Mouse (Mus musculus) cerebellum, adult 2 months (tissue): ENCODE data around the gene Insr. TPM values are rescaled to one million over a fixed set of nuclear protein-coding genes. Genes with fewer than 3 reads are reported as not detected.
A peak's percentile ranks its signal among the peaks of the same experiment; 100 is the strongest.

Experiments
- DNase-seq, 2 experiments: peaks; one replicate each; pipeline ENCODE4 v3.0.0; 2021
- H3K27ac ChIP-seq: fragments of 200-500 bp; 2 replicates; pipeline ENCODE4 v1.5.1; 2012; ENCODE audit warnings: low read length, control low read depth, inconsistent platforms; ENCODE audit not compliant: insufficient read depth
- H3K27me3 ChIP-seq: fragments of 200-500 bp; 2 replicates; pipeline ENCODE4 v1.6.1; 2012; ENCODE audit warnings: inconsistent platforms, mild to moderate bottlenecking, low read length, moderate library complexity; ENCODE audit not compliant: control insufficient read depth, insufficient read depth
- H3K4me1 ChIP-seq: fragments of 200-500 bp; 2 replicates; pipeline ENCODE4 v1.6.1; 2011; ENCODE audit warnings: low read length; ENCODE audit not compliant: control insufficient read depth, insufficient read depth
- H3K4me3 ChIP-seq: fragments of 200-500 bp; replicated peaks from 2 replicates; pipeline ENCODE3; 2011; ENCODE audit warnings: mild to moderate bottlenecking, low read depth, low read length, control low read depth; ENCODE audit not compliant: insufficient read depth
- CTCF ChIP-seq: fragments of 200-500 bp; IDR thresholded peaks from 2 replicates; pipeline ENCODE4 v1.5.1; 2011; ENCODE audit warnings: low read depth, mild to moderate bottlenecking, control low read depth, low read length, moderate library complexity, borderline replicate concordance; ENCODE audit not compliant: insufficient read depth
- POLR2A ChIP-seq: fragments of 200-500 bp; IDR thresholded peaks from 2 replicates; pipeline ENCODE4 v1.6.1; 2011; ENCODE audit warnings: low read length, control low read depth, borderline replicate concordance; ENCODE audit not compliant: insufficient read depth
- WGBS: fragments of 180-500 bp; shearing (Covaris S2); methylation state at CpG from one replicate; pipeline ENCODE4 v1.1.7; 2018; 5-methylcytosine and 5-hydroxymethylcytosine counted together
- polyA plus RNA-seq: library from polyadenylated mRNA; depleted of rRNA; stranded (reverse); fragments of >200 nt; gene quantifications from 2 replicates; pipeline ENCODE4 v1.2.3, GENCODE M21; 2012

Insr gene
- polyA plus RNA-seq, 1 experiment = 16.2 TPM

- 35% methylated on average over 11 of the region's 11 CpGs for WGBS
- TF ChIP-seq CTCF (no peak), POLR2A (no peak)
- DNase-seq = peak; percentile 27 to 35
- Histone ChIP-seq H3K27ac (no peak overlapping the region), H3K4me1 (peaks cover 12% of the 10 kb centered on the region; the same call in 1 of the 2 replicates), H3K4me3 (no peak overlapping the region), H3K27me3 (no peaks in the 10 kb centered on the region)
Observed at GRCm38 (mm10) chr8:3280266-3280910, 971 bp upstream of the Insr start.

DNA sequence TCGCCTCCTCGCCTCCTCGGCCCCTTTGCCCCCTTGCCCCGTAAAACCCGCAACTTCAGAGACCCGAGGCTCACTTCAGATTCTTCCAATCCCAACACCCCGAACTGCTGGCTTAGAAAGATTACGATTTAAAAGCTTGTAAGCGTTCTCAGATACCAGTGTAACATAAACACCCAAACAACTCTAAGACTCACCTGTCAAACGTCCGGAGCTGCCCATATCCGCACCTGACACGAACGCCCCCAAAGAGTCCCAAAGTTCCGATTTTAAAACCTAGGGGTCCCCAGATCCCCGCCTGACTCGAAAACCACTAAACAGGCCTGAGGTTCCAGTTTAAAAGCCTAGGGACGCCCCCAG is 282 bp upstream of the Insr start:
- no peak for DNase-seq
- no peak overlapping the region for H3K27ac ChIP-seq
- peaks cover 12% of the 10 kb centered on the region for H3K4me1 ChIP-seq
- peak overlapping the region; percentile 65 for H3K4me3 ChIP-seq
- WGBS = under 1% methylated on average over 18 of the region's 18 CpGs
- H3K27me3 ChIP-seq = no peaks in the 10 kb centered on the region
- no peak for TF ChIP-seq POLR2A
- no peak for TF ChIP-seq CTCF

- Histone ChIP-seq H3K27me3 (no peaks in the 10 kb centered on the region), H3K4me1 (peaks cover 12% of the 10 kb centered on the region), H3K4me3 (peak overlapping the region; percentile 65), H3K27ac (no peak overlapping the region)
- no peak for TF ChIP-seq CTCF
- TF ChIP-seq POLR2A = no peak
- DNase-seq = no peak
- 16% methylated on average over 15 of the region's 15 CpGs for WGBS
Observed at GRCm38 (mm10) chr8:3278181-3278820, 1.1 kb downstream of the Insr start.

DNA sequence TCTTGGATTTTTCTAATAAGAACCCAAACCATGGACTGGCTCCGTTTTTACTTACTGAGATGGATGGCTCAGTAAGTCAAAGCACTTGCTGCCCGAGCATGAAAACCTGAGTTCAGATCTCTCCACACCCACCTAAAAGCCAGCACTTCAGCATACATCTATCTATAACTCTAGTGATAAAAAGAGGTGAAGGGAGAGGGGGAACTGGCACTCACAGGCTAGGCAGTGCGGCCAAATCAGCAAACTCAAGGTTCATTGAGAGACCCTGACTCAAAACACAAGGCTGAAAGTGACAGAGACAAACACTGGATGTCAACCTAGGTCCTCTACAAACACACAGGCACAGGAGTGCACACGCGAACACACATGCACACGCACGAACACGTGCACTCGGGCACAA is 2.2 kb downstream of the Insr start:
- no peak for DNase-seq
- Histone ChIP-seq H3K4me3 (peak overlapping the region; percentile 33), H3K4me1 (peaks cover 12% of the 10 kb centered on the region), H3K27me3 (no peaks in the 10 kb centered on the region), H3K27ac (no peak overlapping the region)
- TF ChIP-seq POLR2A = no peak
- TF ChIP-seq CTCF = no peak
- 95% methylated on average over 9 of the region's 9 CpGs for WGBS

- 94% methylated on average over 8 of the region's 8 CpGs for WGBS
- Histone ChIP-seq H3K27me3 (no peaks in the 10 kb centered on the region), H3K4me1 (peaks cover 12% of the 10 kb centered on the region), H3K4me3 (no peak overlapping the region), H3K27ac (no peak overlapping the region)
- TF ChIP-seq POLR2A (no peak), CTCF (no peak)
- no peak for DNase-seq
Observed at GRCm38 (mm10) chr8:3276009-3276408, 3.4 kb downstream of the Insr start.

- 70% methylated on average over 5 of the region's 5 CpGs for WGBS
- Histone ChIP-seq H3K4me1 (peaks cover 12% of the 10 kb centered on the region), H3K4me3 (no peak overlapping the region), H3K27me3 (no peaks in the 10 kb centered on the region), H3K27ac (no peak overlapping the region)
- TF ChIP-seq CTCF (no peak), POLR2A (no peak)
- DNase-seq = no peak
Observed at GRCm38 (mm10) chr8:3275189-3275588, 4.2 kb downstream of the Insr start.

GRCm38 (mm10) chr8:3273799-3274198 is 5.6 kb downstream of the Insr start:
- no peak for DNase-seq
- Histone ChIP-seq H3K4me1 (peaks cover 12% of the 10 kb centered on the region), H3K27ac (no peak overlapping the region), H3K27me3 (no peaks in the 10 kb centered on the region), H3K4me3 (no peak overlapping the region)
- TF ChIP-seq CTCF (no peak), POLR2A (no peak)
- 86% methylated on average over 3 of the region's 3 CpGs for whole genome bisulfite sequencing

DNA sequence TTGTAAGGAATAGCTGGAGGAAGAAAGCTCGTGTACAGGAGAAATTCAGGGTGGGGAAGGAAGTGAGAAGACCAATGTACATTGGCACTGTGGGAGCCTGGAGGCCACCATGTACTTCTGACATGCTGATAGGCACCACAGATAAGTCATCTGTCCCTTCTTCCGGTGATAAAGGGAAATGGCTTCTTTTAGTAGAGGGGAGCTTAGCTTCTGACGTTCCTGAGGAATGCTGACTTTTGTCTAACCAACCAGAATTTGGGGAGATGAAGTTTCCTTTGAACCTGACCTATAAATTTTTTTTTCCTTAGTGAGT is 12.0 kb downstream of the Insr start:
- no peak for TF ChIP-seq POLR2A
- no peak for TF ChIP-seq CTCF
- no peaks in the 10 kb centered on the region; the same call in none of the 2 replicates for H3K4me1 ChIP-seq
- 89% methylated on average over 3 of the region's 3 CpGs for WGBS
- H3K27ac ChIP-seq = no peak overlapping the region
- no peak for DNase-seq
- no peaks in the 10 kb centered on the region for H3K27me3 ChIP-seq
- H3K4me3 ChIP-seq = no peak overlapping the region
